Mouse (Mus musculus) MEL (cell line): ENCODE data around the gene Utrn. TPM values are rescaled to one million over a fixed set of nuclear protein-coding genes. Genes with fewer than 3 reads are reported as not detected.

Source experiments
- DNase-seq: peaks from one replicate; pipeline ENCODE4 v3.0.0; 2011; ENCODE audit warnings: low read depth, low spot score
- H3K27ac ChIP-seq: 2 replicates; pipeline ENCODE4 v1.5.1; 2012; ENCODE audit warnings: low read depth, mild to moderate bottlenecking, control low read depth, low read length, moderate library complexity; ENCODE audit not compliant: control insufficient read depth
- H3K27me3 ChIP-seq, 2 experiments: fragments of 150-350 bp in 1 of 2; sonication (generic) in 1 of 2; 2 replicates each; pipeline ENCODE4 v1.6.1; 2012; ENCODE audit warnings: low read length in 2 of 2, mild to moderate bottlenecking in 2 of 2, improper control_type of control experiment in 1 of 2, moderate library complexity in 1 of 2; ENCODE audit not compliant: insufficient read depth in 2 of 2, control insufficient read depth in 1 of 2
- H3K36me3 ChIP-seq, 2 experiments: 2 replicates each; pipeline ENCODE4 v1.6.1; 2012 to 2014; ENCODE audit warnings: low read length in 2 of 2, improper control_type of control experiment in 1 of 2, inconsistent platforms in 1 of 2, mild to moderate bottlenecking in 1 of 2; ENCODE audit not compliant: insufficient read depth in 2 of 2, control insufficient read depth in 1 of 2
- H3K4me1 ChIP-seq, 2 experiments: fragments of 150-350 bp in 1 of 2; sonication (generic) in 1 of 2; 2 replicates each; pipeline ENCODE4 v1.6.1; 2012; ENCODE audit warnings: low read length in 2 of 2, improper control_type of control experiment in 1 of 2, mild to moderate bottlenecking in 1 of 2; ENCODE audit not compliant: insufficient read depth in 2 of 2, control insufficient read depth in 1 of 2
- H3K4me3 ChIP-seq, 2 experiments: fragments of 150-350 bp in 1 of 2; sonication (generic) in 1 of 2; 2 replicates each; pipeline ENCODE4 v1.5.1; 2012; ENCODE audit warnings: low read depth in 2 of 2, low read length in 2 of 2, mild to moderate bottlenecking in 2 of 2, moderate library complexity in 2 of 2, control low read depth in 1 of 2, improper control_type of control experiment in 1 of 2; ENCODE audit not compliant: control insufficient read depth in 1 of 2, insufficient read depth in 1 of 2
- H3K79me2 ChIP-seq: 2 replicates; pipeline ENCODE4 v1.6.1; 2012; ENCODE audit warnings: mild to moderate bottlenecking, low read length, moderate library complexity; ENCODE audit not compliant: control insufficient read depth, poor library complexity, insufficient read depth
- H3K9ac ChIP-seq: 2 replicates; pipeline ENCODE4 v1.6.1; 2012; ENCODE audit warnings: low read depth, mild to moderate bottlenecking, control low read depth, low read length, moderate library complexity; ENCODE audit not compliant: control insufficient read depth, poor library complexity, severe bottlenecking
- H3K9me3 ChIP-seq: fragments of 150-350 bp; sonication (generic); replicated peaks from 2 replicates; pipeline ENCODE4 v1.6.1; 2012; ENCODE audit warnings: mild to moderate bottlenecking, low read length, improper control_type of control experiment, moderate library complexity; ENCODE audit not compliant: insufficient read depth
- CHD2 ChIP-seq: IDR thresholded peaks from 2 replicates; pipeline ENCODE4 v1.6.1; 2011; ENCODE audit warnings: low read length, improper control_type of control experiment
- CTCF ChIP-seq, 3 experiments: IDR thresholded peaks in 2 of 3; conservative IDR thresholded peaks in 1 of 3; 2 replicates each; pipeline ENCODE4 v1.5.1; 2011 to 2012; ENCODE audit warnings: low read length in 3 of 3, low read depth in 2 of 3, mild to moderate bottlenecking in 2 of 3, improper control_type of control experiment in 1 of 3, inconsistent platforms in 1 of 3, mixed read lengths in 1 of 3, moderate library complexity in 1 of 3; ENCODE audit not compliant: control insufficient read depth in 1 of 3, insufficient read depth in 1 of 3, poor library complexity in 1 of 3, severe bottlenecking in 1 of 3
- E2F4 ChIP-seq: IDR thresholded peaks from 2 replicates; pipeline ENCODE4 v1.6.1; 2011; ENCODE audit warnings: low read depth, low read length, improper control_type of control experiment, borderline replicate concordance
- ELF1 ChIP-seq: IDR thresholded peaks from 2 replicates; pipeline ENCODE4 v1.6.1; 2014; ENCODE audit warnings: low read depth, mild to moderate bottlenecking, inconsistent platforms, low read length, improper control_type of control experiment, moderate library complexity
- EP300 ChIP-seq, 2 experiments: IDR thresholded peaks; 2 replicates each; pipeline ENCODE4 v1.6.1; 2011; ENCODE audit warnings: improper control_type of control experiment in 2 of 2, low read length in 2 of 2, low read depth in 1 of 2, mild to moderate bottlenecking in 1 of 2
- ETS1 ChIP-seq: IDR thresholded peaks from 2 replicates; pipeline ENCODE4 v1.6.1; 2012; ENCODE audit warnings: low read depth, mild to moderate bottlenecking, inconsistent platforms, low read length, improper control_type of control experiment, moderate library complexity
- GABPA ChIP-seq: IDR thresholded peaks from 2 replicates; pipeline ENCODE4 v1.6.1; 2012; ENCODE audit warnings: low read depth, mild to moderate bottlenecking, inconsistent platforms, low read length, improper control_type of control experiment, moderate library complexity
- GATA1 ChIP-seq: IDR thresholded peaks from 2 replicates; pipeline ENCODE4 v1.6.1; 2011; ENCODE audit warnings: low read depth, low read length, improper control_type of control experiment
- KAT2A ChIP-seq: conservative IDR thresholded peaks from 2 replicates; pipeline ENCODE4 v1.6.1; 2012; ENCODE audit warnings: low read depth, low read length, improper control_type of control experiment, inconsistent platforms
- MAFK ChIP-seq: IDR thresholded peaks from 2 replicates; pipeline ENCODE4 v1.6.1; 2011; ENCODE audit warnings: low read depth, mild to moderate bottlenecking, low read length, improper control_type of control experiment, borderline replicate concordance
- MAX ChIP-seq: IDR thresholded peaks from 2 replicates; pipeline ENCODE4 v1.6.1; 2011; ENCODE audit warnings: low read length, improper control_type of control experiment
- MAZ ChIP-seq: IDR thresholded peaks from 2 replicates; pipeline ENCODE4 v1.6.1; 2012; ENCODE audit warnings: low read depth, mild to moderate bottlenecking, inconsistent platforms, low read length, improper control_type of control experiment
- MEF2A ChIP-seq: IDR thresholded peaks from 2 replicates; pipeline ENCODE4 v1.6.1; 2014; ENCODE audit warnings: low read depth, mild to moderate bottlenecking, inconsistent platforms, low read length, improper control_type of control experiment; ENCODE audit not compliant: poor library complexity, insufficient replicate concordance, severe bottlenecking; ENCODE audit errors: extremely low read depth
- MYC ChIP-seq: IDR thresholded peaks from 2 replicates; pipeline ENCODE4 v1.6.1; 2011; ENCODE audit warnings: low read depth, mild to moderate bottlenecking, low read length, improper control_type of control experiment, moderate library complexity
- NELFE ChIP-seq: IDR thresholded peaks from 2 replicates; pipeline ENCODE4 v1.6.1; 2011; ENCODE audit warnings: low read depth, low read length, improper control_type of control experiment
- NRF1 ChIP-seq: IDR thresholded peaks from 2 replicates; pipeline ENCODE4 v1.6.1; 2014; ENCODE audit warnings: low read depth, mild to moderate bottlenecking, inconsistent platforms, low read length, improper control_type of control experiment, moderate library complexity; ENCODE audit not compliant: poor library complexity, insufficient read depth, severe bottlenecking
- POLR2A ChIP-seq, 2 experiments: IDR thresholded peaks; 2 replicates each; pipeline ENCODE4 v1.6.1; 2011 to 2012; ENCODE audit warnings: low read length in 2 of 2, mild to moderate bottlenecking in 2 of 2, control low read depth in 1 of 2, improper control_type of control experiment in 1 of 2, low read depth in 1 of 2, moderate library complexity in 1 of 2; ENCODE audit not compliant: control insufficient read depth in 1 of 2, insufficient read depth in 1 of 2, poor library complexity in 1 of 2
- POLR2AphosphoS5 ChIP-seq: IDR thresholded peaks from 2 replicates; pipeline ENCODE4 v1.6.1; 2012; ENCODE audit warnings: low read depth, borderline replicate concordance, mild to moderate bottlenecking, inconsistent platforms, low read length, moderate library complexity, mixed read lengths
- RAD21 ChIP-seq: IDR thresholded peaks from 2 replicates; pipeline ENCODE4 v1.6.1; 2011; ENCODE audit warnings: mild to moderate bottlenecking, low read depth, low read length, improper control_type of control experiment
- SMC3 ChIP-seq: IDR thresholded peaks from 2 replicates; pipeline ENCODE4 v1.6.1; 2011; ENCODE audit warnings: low read depth, low read length, improper control_type of control experiment
- TBP ChIP-seq: IDR thresholded peaks from 2 replicates; pipeline ENCODE4 v1.8.0; 2011; ENCODE audit warnings: low read depth, low read length, improper control_type of control experiment
- TCF12 ChIP-seq: IDR thresholded peaks from 2 replicates; pipeline ENCODE4 v1.6.1; 2014; ENCODE audit warnings: low read depth, mild to moderate bottlenecking, inconsistent platforms, low read length, improper control_type of control experiment, moderate library complexity
- UBTF ChIP-seq: IDR thresholded peaks from 2 replicates; pipeline ENCODE4 v1.6.1; 2012; ENCODE audit warnings: low read depth, mild to moderate bottlenecking, inconsistent platforms, low read length, improper control_type of control experiment, moderate library complexity, borderline replicate concordance; ENCODE audit not compliant: insufficient read depth
- USF1 ChIP-seq: IDR thresholded peaks from 2 replicates; pipeline ENCODE4 v1.6.1; 2014; ENCODE audit warnings: low read depth, mild to moderate bottlenecking, inconsistent platforms, low read length, improper control_type of control experiment, moderate library complexity
- ZC3H11A ChIP-seq: IDR thresholded peaks from 2 replicates; pipeline ENCODE4 v1.6.1; 2012; ENCODE audit warnings: low read depth, mild to moderate bottlenecking, inconsistent platforms, low read length, improper control_type of control experiment
- ZKSCAN1 ChIP-seq: IDR thresholded peaks from 2 replicates; pipeline ENCODE4 v1.6.1; 2012; ENCODE audit warnings: low read depth, mild to moderate bottlenecking, inconsistent platforms, low read length, improper control_type of control experiment, moderate library complexity
- ZMIZ1 ChIP-seq: IDR thresholded peaks from 2 replicates; pipeline ENCODE4 v1.6.1; 2012; ENCODE audit warnings: low read depth, mild to moderate bottlenecking, inconsistent platforms, low read length, improper control_type of control experiment, moderate library complexity
- polyA plus RNA-seq, 2 experiments: library from polyadenylated mRNA; stranded (reverse) in 1 of 2; unstranded in 1 of 2; fragments of >175 nt in 1 of 2; fragments of >200 nt in 1 of 2; gene quantifications; 2 replicates each; pipeline versions ENCODE4 v1.2.1 to v1.2.4; 2012; ENCODE audit warnings: low replicate concordance in 2 of 2, low read depth in 1 of 2; ENCODE audit not compliant: insufficient read length in 2 of 2, insufficient read depth in 1 of 2, missing spikeins in 1 of 2
- total RNA-seq: library from RNA; depleted of rRNA; stranded (reverse); fragments of 300-350 nt; gene quantifications from 2 replicates; pipeline ENCODE4 v1.2.3, GENCODE M21; 2012

Utrn gene
- total and polyA plus RNA-seq, 3 experiments, result 2.3 to 4.3 TPM; not detected in 1

- H3K4me1 ChIP-seq, result no peaks in the 10 kb centered on the region
- H3K79me2 ChIP-seq, result no peaks in the 10 kb centered on the region
- no peaks in the 10 kb centered on the region for H3K36me3 ChIP-seq
- no peak overlapping the region for H3K4me3 ChIP-seq
- H3K27ac ChIP-seq, result no peak overlapping the region
- TF ChIP-seq GABPA (no peak), GATA1 (no peak), KAT2A (no peak), UBTF (no peak), MAFK (no peak), ELF1 (no peak), E2F4 (no peak), ETS1 (no peak), POLR2AphosphoS5 (no peak), POLR2A (IDR thresholded peaks at IDR 0.05; ENCODE audit: control insufficient read depth in 1 of 2, insufficient read depth in 1 of 2, low read depth in 1 of 2, low read length in 2 of 2, poor library complexity in 1 of 2) (no peak), CHD2 (no peak), MAZ (no peak), ZMIZ1 (no peak), RAD21 (no peak)
- H3K9ac ChIP-seq, result no peak overlapping the region
- DNase-seq, result no peak
- no peaks in the 10 kb centered on the region for H3K27me3 ChIP-seq
- no peaks in the 10 kb centered on the region for H3K9me3 ChIP-seq
Measured at GRCm38 (mm10) chr10:12799416-12799815, 69.7 kb downstream of the Utrn start.

DNA sequence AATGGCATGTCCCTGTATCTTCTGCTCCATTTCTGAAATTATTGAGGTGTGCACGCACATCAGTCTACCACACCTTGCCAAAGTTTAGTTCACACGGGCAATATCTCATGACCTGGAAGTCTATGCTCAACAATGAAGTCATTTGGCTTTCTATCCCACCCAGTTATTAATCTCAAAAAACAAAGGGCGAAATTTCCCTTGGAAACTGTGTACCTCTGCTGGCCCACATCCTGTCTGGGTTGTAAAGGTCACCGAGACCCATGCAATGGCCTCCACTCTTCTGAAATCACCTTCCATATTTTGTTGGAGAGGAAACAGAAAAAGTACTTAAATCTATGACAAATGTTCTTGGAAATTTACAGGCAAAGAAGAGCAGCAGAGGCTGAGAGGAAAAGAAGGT, 70.9 kb downstream of the Utrn start:
- no peak overlapping the region for H3K27ac ChIP-seq
- H3K79me2 ChIP-seq, result no peaks in the 10 kb centered on the region
- H3K36me3 ChIP-seq, result no peaks in the 10 kb centered on the region
- no peak overlapping the region for H3K9ac ChIP-seq
- no peaks in the 10 kb centered on the region for H3K4me1 ChIP-seq
- no peak overlapping the region for H3K4me3 ChIP-seq
- TF ChIP-seq SMC3, result no peak
- no peak for TF ChIP-seq EP300 (IDR thresholded peaks at IDR 0.05; ENCODE audit: low read depth in 1 of 2, low read length in 2 of 2)
- no peak for TF ChIP-seq NRF1
- TF ChIP-seq TBP, result no peak
- no peak for TF ChIP-seq MYC
- TF ChIP-seq ZC3H11A, result no peak
- TF ChIP-seq ELF1, result no peak
- TF ChIP-seq NELFE, result no peak
- TF ChIP-seq POLR2A (IDR thresholded peaks at IDR 0.05; ENCODE audit: control insufficient read depth in 1 of 2, insufficient read depth in 1 of 2, low read depth in 1 of 2, low read length in 2 of 2, poor library complexity in 1 of 2), result no peak
- TF ChIP-seq USF1, result no peak
- TF ChIP-seq TCF12, result no peak
- no peak for TF ChIP-seq MEF2A
- TF ChIP-seq ZKSCAN1, result no peak
- no peak for TF ChIP-seq MAX
- no peak for TF ChIP-seq POLR2AphosphoS5
- no peak for TF ChIP-seq E2F4
- no peak for TF ChIP-seq CHD2
- TF ChIP-seq CTCF (IDR thresholded peaks at IDR 0.05 in 2 of 3, conservative IDR thresholded peaks at IDR 0.05 in 1 of 3; ENCODE audit: control insufficient read depth in 1 of 3, insufficient read depth in 1 of 3, low read depth in 2 of 3, low read length in 3 of 3, poor library complexity in 1 of 3, severe bottlenecking in 1 of 3), result no peak
- TF ChIP-seq ETS1, result no peak
- H3K9me3 ChIP-seq, result no peaks in the 10 kb centered on the region
- DNase-seq, result no peak
- H3K27me3 ChIP-seq, result no peaks in the 10 kb centered on the region
